Mouse (Mus musculus) G1E (cell line): ENCODE data around the gene Nr2c2. TPM values are rescaled to one million over a fixed set of nuclear protein-coding genes. Genes with fewer than 3 reads are reported as not detected.

Experiments used
- ATAC-seq: 2 replicates; pipeline ENCODE4 v1.8.0; 2016; ENCODE audit warnings: mild to moderate bottlenecking; ENCODE audit not compliant: insufficient number of reproducible peaks, poor library complexity, low FRiP score, severe bottlenecking; ENCODE audit errors: extremely low read depth
- DNase-seq: peaks from one replicate; pipeline ENCODE4 v3.0.0; 2012; ENCODE audit warnings: low spot score
- H3K27me3 ChIP-seq: 2 replicates; pipeline ENCODE4 v1.6.1; 2012; ENCODE audit warnings: mild to moderate bottlenecking, low read length, inconsistent platforms; ENCODE audit not compliant: insufficient read depth
- H3K36me3 ChIP-seq: replicated peaks from 2 replicates; pipeline ENCODE3; 2012; ENCODE audit warnings: mild to moderate bottlenecking, inconsistent platforms
- H3K4me1 ChIP-seq: 2 replicates; pipeline ENCODE4 v1.6.1; 2012; ENCODE audit warnings: low read depth, low read length, inconsistent platforms, mixed read lengths; ENCODE audit not compliant: insufficient read depth
- H3K4me3 ChIP-seq: 2 replicates; pipeline ENCODE4 v1.5.1; 2012; ENCODE audit warnings: low read depth, mild to moderate bottlenecking, inconsistent platforms, low read length, moderate library complexity, mixed read lengths
- H3K9me3 ChIP-seq: replicated peaks from 2 replicates; pipeline ENCODE4 v1.6.1; 2012; ENCODE audit warnings: inconsistent platforms
- CTCF ChIP-seq: IDR thresholded peaks from 2 replicates; pipeline ENCODE4 v1.5.1; 2012; ENCODE audit warnings: low read depth, low read length, inconsistent platforms, mixed read lengths
- GATA1 ChIP-seq: IDR thresholded peaks from 2 replicates; pipeline ENCODE4 v1.6.1; 2012; ENCODE audit warnings: borderline replicate concordance, low read length, inconsistent platforms, mixed read lengths
- GATA2 ChIP-seq: IDR thresholded peaks from 2 replicates; pipeline ENCODE4 v1.6.1; 2012; ENCODE audit warnings: low read depth, low read length, inconsistent platforms, borderline replicate concordance
- POLR2AphosphoS5 ChIP-seq: IDR thresholded peaks from 2 replicates; pipeline ENCODE4 v1.6.1; 2012; ENCODE audit warnings: low read depth, low read length, inconsistent platforms; ENCODE audit not compliant: insufficient replicate concordance
- TAL1 ChIP-seq: conservative IDR thresholded peaks from 2 replicates; pipeline ENCODE4 v1.6.1; 2012; ENCODE audit warnings: low read depth, low read length, inconsistent platforms, mixed read lengths
- polyA plus RNA-seq: library from polyadenylated mRNA; stranded (reverse); fragments of >175 nt; gene quantifications from 2 replicates; pipeline ENCODE4 v1.2.3, GENCODE M21; 2012
- total RNA-seq, 2 experiments: library from RNA; stranded (forward) in 1 of 2; stranded (reverse) in 1 of 2; fragments of 200-1000 nt in 1 of 2; fragments of >200 nt in 1 of 2; fragmentation: Nextera tagmentation in 1 of 2; gene quantifications; 2 replicates each; pipeline ENCODE4 v1.2.3; 2014 to 2017

Gene Nr2c2
- total and polyA plus RNA-seq, 3 experiments, result 5.6 to 60.9 (median 47.9) TPM

DNA sequence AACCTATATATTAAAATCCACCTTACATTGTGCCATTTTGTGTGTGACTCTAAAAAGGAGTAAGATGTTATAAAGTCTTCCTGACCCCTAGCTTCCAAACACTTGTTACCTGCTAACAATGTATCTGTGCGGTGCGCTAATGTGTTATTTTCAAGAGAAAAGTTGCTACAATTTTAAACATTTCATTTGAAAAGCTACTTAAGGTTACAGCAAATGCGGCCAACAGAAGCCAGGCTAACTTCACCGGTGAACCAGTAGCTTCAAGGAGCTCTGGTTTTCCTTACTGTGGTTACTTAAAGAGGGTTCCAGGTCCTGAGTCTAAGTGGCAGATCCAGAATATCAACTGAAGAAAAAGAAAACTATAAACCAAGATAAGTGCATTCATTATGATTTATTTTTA, 1.2 kb upstream of the Nr2c2 start:
- Histone ChIP-seq H3K4me3 (no peak overlapping the region), H3K4me1 (peaks cover 25% of the 10 kb centered on the region)

DNA sequence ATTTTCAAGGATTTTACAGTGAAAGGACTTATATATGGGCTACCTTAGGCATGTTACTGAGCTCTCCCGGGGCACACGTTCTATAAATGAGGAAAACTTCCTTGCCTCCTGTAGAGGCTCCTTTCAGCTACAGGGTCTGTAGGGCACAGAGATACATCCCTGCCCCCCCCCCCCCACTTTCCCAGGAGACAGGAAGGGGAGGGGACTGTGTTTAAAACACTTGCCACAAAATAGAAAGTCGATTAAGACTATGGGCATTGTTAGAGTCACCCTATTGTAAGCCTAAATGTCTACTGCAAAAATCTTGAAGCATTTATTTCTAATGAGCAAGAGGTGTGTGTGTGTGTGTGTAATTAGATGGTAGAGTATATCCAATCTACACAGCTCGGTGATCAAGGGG, 693 bp upstream of the Nr2c2 start:
- Histone ChIP-seq H3K4me1 (peaks cover 30% of the 10 kb centered on the region), H3K36me3 (peaks cover 8% of the 10 kb centered on the region), H3K27me3 (peaks cover 1% of the 10 kb centered on the region; the same call in 1 of the 2 replicates), H3K4me3 (peak overlapping the region; percentile 91), H3K9me3 (no peaks in the 10 kb centered on the region)
- TF ChIP-seq TAL1, result no peak
- no peak for TF ChIP-seq GATA1
- no peak for TF ChIP-seq CTCF
- TF ChIP-seq POLR2AphosphoS5, result no peak
- TF ChIP-seq GATA2, result no peak
- no peak for DNase-seq
- no peak for ATAC-seq

More for the DNA sequence above, 1.2 kb upstream of the Nr2c2 start:
- H3K27me3 ChIP-seq, result peaks cover 4% of the 10 kb centered on the region; the same call in 1 of the 2 replicates
- ATAC-seq (no peak), DNase-seq (no peak)
- H3K9me3 ChIP-seq, result no peaks in the 10 kb centered on the region
- peaks cover 6% of the 10 kb centered on the region for H3K36me3 ChIP-seq
- TF ChIP-seq POLR2AphosphoS5 (no peak), GATA2 (no peak), GATA1 (no peak), CTCF (no peak), TAL1 (no peak)

DNA sequence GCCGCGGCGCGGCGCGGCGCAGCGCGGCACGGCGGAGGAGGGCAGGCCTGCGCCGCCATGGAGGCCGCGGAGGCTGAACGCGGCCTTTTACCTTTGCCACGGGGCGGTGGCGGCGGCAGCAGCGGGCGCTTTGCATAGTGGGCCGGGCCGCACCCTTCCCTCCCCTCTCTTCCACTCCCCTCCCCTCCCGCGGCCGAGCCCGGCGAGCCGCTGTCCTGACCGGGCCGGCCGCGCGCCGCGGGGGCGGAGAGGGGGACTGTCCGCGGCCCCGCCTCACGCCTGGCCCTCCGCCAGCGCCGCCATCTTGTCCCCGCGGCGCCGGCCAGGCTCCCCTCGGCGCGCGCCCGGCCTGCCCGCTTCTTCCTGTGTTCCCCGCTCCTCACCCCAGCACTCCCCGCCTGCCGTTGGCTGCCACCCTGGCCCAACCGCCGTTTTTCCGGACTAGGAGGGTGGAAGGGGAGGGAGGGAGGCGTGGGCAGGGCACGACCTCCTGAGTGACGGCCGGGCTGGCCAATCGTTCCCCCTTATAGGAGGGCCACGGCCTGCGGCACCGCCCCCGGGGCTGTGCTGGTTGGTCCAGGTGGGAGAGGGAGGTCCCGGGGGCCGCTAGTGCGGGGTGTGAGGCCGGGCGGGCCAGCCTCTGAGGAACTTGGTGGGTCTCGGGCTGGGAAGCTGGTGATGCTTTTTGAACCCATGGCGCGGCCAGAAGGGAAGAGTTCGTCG, 738 bp downstream of the Nr2c2 start:
- Histone ChIP-seq H3K9me3 (no peaks in the 10 kb centered on the region), H3K27me3 (no peaks in the 10 kb centered on the region), H3K4me1 (peaks cover 36% of the 10 kb centered on the region), H3K4me3 (peak overlapping the region; percentile 91), H3K36me3 (peaks cover 8% of the 10 kb centered on the region)
- TF ChIP-seq GATA1 (no peak), GATA2 (no peak), CTCF (no peak), TAL1 (no peak), POLR2AphosphoS5 (no peak)
- peak; percentile 92 for DNase-seq
- peak; percentile 99 for ATAC-seq

GRCm38 (mm10) chr6:92092737-92093136, 1.5 kb downstream of the Nr2c2 start:
- no peaks in the 10 kb centered on the region for H3K9me3 ChIP-seq
- ATAC-seq, result no peak
- H3K4me1 ChIP-seq, result peaks cover 37% of the 10 kb centered on the region
- H3K27me3 ChIP-seq, result no peaks in the 10 kb centered on the region
- no peak for DNase-seq
- TF ChIP-seq POLR2AphosphoS5, result no peak
- TF ChIP-seq CTCF, result no peak
- TF ChIP-seq TAL1, result no peak
- no peak for TF ChIP-seq GATA1
- no peak for TF ChIP-seq GATA2
- H3K4me3 ChIP-seq, result peak overlapping the region; percentile 91
- H3K36me3 ChIP-seq, result peaks cover 8% of the 10 kb centered on the region

- Histone ChIP-seq H3K4me3 (no peak overlapping the region), H3K36me3 (peaks cover 8% of the 10 kb centered on the region), H3K9me3 (no peaks in the 10 kb centered on the region), H3K4me1 (peaks cover 40% of the 10 kb centered on the region), H3K27me3 (no peaks in the 10 kb centered on the region)
- no peak for DNase-seq
- ATAC-seq, result no peak
- TF ChIP-seq CTCF (no peak), GATA1 (no peak), POLR2AphosphoS5 (no peak), TAL1 (no peak), GATA2 (no peak)
Measured at GRCm38 (mm10) chr6:92093869-92094268, 2.7 kb downstream of the Nr2c2 start.

DNA sequence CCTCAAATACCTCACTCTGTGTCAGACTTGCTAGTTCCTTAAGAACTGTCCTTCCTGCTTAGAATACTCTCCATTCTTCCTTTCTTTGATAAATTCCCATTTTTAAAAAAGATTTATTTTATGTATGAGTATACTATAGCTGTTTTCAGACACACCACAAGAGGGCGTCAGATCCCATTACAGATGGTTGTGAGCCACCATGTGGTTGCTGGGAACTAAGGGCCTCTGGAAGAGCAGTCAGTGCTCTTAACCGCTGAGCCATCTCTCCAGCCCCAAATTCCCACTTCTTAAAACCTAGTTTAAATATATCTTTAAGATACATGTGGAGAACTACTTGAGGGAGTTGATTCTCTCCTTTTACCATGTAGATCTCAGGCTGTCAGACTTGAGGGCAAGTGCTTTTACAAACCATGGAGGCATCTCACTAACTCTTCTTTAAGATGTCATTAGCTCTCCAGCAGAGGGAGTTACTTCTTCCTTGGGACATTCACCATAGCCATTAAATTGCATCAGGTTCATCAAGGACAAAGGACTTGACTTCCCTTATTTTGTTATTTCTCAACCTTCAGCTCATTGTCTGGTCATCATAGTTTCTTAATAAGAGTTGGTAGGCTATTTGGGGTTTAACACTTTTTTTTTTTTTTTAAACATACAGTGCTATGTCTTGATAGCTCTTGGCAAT, 9.6 kb downstream of the Nr2c2 start:
- no peak for TF ChIP-seq POLR2AphosphoS5
- no peak for TF ChIP-seq GATA2
- no peak for TF ChIP-seq CTCF
- TF ChIP-seq TAL1, result no peak
- TF ChIP-seq GATA1, result no peak
- DNase-seq, result no peak
- no peak for ATAC-seq

More for the DNA sequence above, 9.6 kb downstream of the Nr2c2 start:
- Histone ChIP-seq H3K36me3 (peaks cover 14% of the 10 kb centered on the region), H3K4me3 (no peak overlapping the region), H3K9me3 (no peaks in the 10 kb centered on the region), H3K4me1 (peaks cover 26% of the 10 kb centered on the region), H3K27me3 (no peaks in the 10 kb centered on the region)
